Mouse (Mus musculus): ENCODE measurements around the gene Cmtm3.

The Cmtm3 gene

GRCm38 (mm10) chr8:104383977-104384376 is 44.8 kb downstream of the Cmtm3 start:
- DNase-seq, result peak; percentile 82 to 87

DNA sequence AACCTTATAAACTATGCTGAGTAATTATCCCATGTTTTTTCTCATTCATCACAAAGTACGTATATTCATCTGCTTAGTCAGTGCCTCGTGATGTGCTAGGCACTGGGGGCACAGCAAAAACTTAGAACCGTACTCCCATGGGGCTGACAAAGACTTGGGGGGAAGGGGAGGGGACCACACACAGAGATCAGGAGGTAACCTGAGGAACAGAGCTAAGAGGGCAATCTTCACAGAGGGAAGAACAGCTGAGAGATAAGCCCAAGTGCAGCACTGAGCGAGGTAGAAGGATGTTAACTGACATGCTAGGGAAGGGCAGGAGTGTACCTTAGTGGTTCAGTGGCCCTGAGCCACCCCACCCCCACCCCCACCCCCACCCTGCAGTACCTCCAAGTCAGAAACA is 47.5 kb downstream of the Cmtm3 start:
- DNase-seq, result no peak

DNA sequence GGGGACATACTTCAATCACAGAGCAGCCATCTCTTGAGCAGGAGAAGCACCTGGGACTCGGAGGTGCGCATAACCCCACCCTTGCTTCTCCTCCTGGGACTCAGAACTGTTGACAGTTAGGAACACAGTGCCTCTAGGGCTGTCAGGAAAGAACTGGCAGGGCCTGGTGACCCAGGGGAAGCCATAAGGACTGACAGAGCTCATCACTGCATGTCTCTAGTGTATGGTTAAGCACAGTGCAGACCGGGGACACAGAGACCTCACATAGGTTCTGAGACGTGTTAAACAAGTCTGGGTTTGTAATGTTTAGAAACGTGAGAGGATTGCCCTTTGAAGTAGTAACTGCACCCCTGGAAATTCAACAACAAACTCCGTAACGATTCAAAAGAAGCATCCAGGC is 48.3 kb downstream of the Cmtm3 start:
- no peak for DNase-seq

- DNase-seq, result peak; percentile 58 to 72
Measured at GRCm38 (mm10) chr8:104387980-104388379, 48.8 kb downstream of the Cmtm3 start.

GRCm38 (mm10) chr8:104390245-104390644 is 51.0 kb downstream of the Cmtm3 start:
- DNase-seq, result no peak

GRCm38 (mm10) chr8:104393139-104393538 is 53.9 kb downstream of the Cmtm3 start:
- DNase-seq, result no peak

- peak; percentile 70 to 79 for DNase-seq
Measured at GRCm38 (mm10) chr8:104393767-104394166, 54.6 kb downstream of the Cmtm3 start.

DNA sequence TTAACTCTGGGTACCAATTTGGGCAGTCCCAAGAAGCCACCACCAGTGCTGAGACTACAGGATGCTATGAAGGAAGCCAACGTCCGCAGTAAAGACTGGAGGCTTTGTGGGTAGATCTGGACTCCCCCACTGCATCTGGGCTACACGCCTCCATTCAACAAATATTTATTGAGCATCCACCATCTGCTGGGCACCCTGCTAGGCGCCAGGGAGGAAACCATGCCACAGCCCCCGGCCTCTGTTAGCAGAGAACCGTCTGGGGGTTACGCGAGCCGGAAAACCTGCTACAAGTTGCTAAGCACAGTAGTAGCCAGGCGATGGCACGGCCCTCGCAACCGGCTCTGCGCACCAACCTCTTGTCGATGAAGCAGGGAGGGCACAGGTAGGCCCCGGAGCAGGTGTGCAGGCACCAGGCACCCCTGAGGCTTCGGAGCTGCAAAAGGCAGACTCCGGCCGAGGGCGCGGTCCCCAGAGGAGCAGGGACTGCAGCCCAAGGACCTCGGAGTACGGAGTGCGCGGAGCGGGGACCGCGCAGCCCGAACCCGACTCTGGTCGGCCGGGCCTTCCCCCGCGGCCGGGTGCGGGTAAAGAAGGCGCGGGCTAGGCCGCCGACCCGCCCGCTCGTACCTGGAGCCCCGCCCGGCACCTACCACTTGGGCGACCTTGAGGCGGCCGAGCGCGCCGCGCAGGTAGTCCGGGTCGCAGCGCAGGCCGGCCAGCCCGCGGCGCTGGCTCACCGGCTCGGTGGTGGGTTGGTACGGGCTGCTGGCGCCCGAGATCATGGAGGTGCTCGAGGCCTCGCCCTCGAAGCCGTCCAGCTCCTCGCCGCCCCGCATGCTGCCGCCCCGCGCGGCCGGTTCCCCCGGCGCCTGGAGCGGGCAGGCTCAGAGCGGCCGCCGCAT is 55.8 kb downstream of the Cmtm3 start:
- DNase-seq, result peak; percentile 47 to 65

DNA sequence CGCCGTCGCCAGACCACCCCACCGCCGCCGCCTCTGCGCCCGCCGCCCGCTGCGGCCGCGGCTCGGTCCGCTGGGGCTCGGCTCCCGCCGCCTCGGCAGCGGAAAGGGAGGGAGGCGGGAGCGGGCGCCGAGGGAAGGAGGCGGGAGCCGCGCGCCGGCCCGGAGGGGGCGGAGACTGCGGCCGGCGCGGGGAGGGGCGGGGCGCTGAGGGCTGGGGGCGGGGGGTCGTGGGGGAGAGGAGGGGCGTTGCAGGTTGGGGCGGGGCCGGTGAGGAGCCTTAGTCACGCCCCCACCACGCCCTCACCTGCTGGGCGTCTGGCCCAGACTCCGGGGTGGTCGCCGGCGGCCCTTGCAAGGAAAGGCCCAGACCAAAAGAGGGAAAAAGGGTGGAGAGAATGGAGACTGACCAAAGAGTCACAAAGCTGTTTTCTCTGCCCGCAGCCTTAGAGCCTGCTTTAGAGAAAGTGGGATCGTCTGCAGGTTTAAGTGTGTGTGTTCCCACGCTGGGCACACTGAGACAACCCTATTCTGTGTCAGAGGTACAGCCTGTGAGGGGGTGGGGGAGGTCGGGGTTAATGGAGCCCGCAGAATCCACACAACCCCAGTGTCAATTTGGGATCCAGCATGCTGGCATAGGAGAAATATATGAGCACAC is 56.6 kb downstream of the Cmtm3 start, which contains the start of gene Cmtm4:
Gene Cmtm4 (minus strand): TSS at position 105 of the 655 bp plus-strand sequence.
- DNase-seq, result peak; percentile 50 to 54
